Mouse (Mus musculus): ENCODE data around the gene Zfp750. TPM values are rescaled to one million over a fixed set of nuclear protein-coding genes. Genes with fewer than 3 reads are reported as not detected.
A peak's percentile ranks its signal among the peaks of the same experiment; 100 is the strongest.

Gene Zfp750
- polyA plus RNA-seq, 1 experiment = not detected

DNA sequence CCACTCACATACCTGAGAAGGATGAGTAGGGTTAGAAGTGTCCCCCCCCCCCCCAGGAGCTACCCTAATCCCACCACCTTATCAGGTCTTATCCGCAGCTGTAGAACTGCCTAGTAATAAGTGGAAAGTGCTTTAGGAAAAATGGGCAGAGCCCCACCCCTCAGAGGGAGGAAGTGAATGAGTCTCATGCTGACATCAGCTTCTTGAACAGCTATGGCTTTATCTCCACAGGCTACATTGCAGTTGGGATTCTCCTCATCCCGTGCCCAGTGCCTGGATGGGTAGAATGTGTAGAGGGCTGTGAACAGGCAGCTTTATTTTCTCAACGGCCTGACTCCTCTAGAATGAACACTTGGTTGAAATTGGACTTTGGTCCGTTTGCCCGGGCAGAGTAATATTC lies 28.1 kb upstream of the Zfp750 start:
- Histone ChIP-seq H3K4me1 (ENCODE audit: control insufficient read depth, insufficient read depth, low read length) (peaks cover 18% of the 10 kb centered on the region), H3K4me3 (replicated peaks; ENCODE audit: control insufficient read depth, low read depth, low read length) (no peak overlapping the region), H3K27ac (ENCODE audit: control insufficient read depth, insufficient read depth, low read depth, low read length, poor library complexity) (peak overlapping the region; percentile 61)
- 69% methylated on average over 5 of the region's 5 CpGs for WGBS
- no peak for TF ChIP-seq POLR2A (IDR thresholded peaks at IDR 0.05; ENCODE audit: borderline replicate concordance, control insufficient read depth, low read depth, low read length)
- TF ChIP-seq CTCF (IDR thresholded peaks at IDR 0.05; ENCODE audit: control insufficient read depth, insufficient read depth, low read length) = no peak

DNA sequence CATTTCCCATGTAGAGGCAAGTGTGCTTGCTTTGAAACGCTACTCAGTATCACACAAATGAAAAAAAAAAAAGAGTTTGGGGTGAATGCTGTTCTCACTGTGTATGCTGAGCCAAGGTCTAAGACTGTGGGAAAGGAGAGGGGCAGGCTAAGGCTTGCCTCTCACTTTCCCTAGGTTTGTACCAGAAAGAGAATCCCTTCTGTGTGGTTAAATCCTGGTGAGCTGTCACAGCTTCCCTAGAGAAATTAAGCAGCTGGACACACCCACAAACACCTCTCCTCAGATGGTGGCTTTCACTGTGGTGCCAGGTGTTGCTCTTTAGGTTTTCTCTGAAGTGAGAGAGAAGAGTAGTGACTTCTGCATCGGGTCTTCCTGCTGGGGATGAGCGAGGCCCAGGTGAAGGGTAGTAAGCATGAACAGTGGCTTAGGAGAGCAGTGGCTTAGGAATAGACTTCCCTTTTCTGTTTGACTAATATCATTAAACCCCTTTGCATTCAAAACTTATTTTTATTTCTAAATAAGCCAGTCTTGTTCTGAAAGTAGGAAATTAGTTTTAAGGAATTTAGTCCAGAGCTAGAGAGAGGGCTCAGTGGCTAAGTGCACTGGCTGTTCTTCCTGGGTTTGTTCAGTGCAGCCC lies 26.4 kb upstream of the Zfp750 start:
- TF ChIP-seq CTCF (IDR thresholded peaks at IDR 0.05; ENCODE audit: control insufficient read depth, insufficient read depth, low read length) (no peak), POLR2A (IDR thresholded peaks at IDR 0.05; ENCODE audit: borderline replicate concordance, control insufficient read depth, low read depth, low read length) (no peak)
- H3K4me3 ChIP-seq (replicated peaks; ENCODE audit: control insufficient read depth, low read depth, low read length) = no peak overlapping the region
- H3K4me1 ChIP-seq (ENCODE audit: control insufficient read depth, insufficient read depth, low read length) = peaks cover 11% of the 10 kb centered on the region
- no peak overlapping the region for H3K27ac ChIP-seq (ENCODE audit: control insufficient read depth, insufficient read depth, low read depth, low read length, poor library complexity)
- 31% methylated on average over 3 of the region's 3 CpGs for WGBS

DNA sequence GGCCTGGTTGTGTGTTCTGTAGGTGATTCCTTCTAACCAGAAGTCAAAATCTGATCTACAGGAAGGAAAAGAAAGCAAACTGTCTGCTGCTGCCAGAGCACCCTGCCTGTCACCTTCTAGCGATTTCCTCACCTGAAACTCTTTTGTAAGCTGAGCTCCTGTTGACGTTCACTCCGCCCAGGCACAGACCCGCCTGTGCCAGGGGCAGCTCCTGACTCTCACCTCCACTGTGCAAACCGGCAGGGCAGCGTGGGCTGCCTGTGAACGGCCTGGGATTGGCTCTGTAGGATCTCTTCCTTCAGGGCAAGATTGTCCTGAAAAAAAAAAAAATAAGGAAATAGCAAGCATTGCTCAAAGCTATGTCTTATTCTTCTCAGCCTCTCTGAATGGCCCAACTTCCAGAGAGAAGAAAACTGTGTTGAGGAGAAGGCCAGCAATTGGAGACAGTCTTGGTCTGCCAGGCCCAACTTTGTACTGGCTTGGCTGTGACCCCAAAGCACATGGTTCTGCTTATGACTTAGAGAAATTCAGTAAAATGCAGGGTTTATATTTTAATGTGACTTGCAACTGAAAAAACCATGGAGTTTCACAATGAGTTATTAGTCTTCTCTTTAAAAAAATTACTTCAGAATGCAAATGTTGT lies 25.7 kb upstream of the Zfp750 start:
- WGBS = 62% methylated on average over 7 of the region's 7 CpGs
- no peak overlapping the region for H3K4me3 ChIP-seq (replicated peaks; ENCODE audit: control insufficient read depth, low read depth, low read length)
- H3K4me1 ChIP-seq (ENCODE audit: control insufficient read depth, insufficient read depth, low read length) = peaks cover 11% of the 10 kb centered on the region
- H3K27ac ChIP-seq (ENCODE audit: control insufficient read depth, insufficient read depth, low read depth, low read length, poor library complexity) = peak overlapping the region; percentile 52
- TF ChIP-seq POLR2A (IDR thresholded peaks at IDR 0.05; ENCODE audit: borderline replicate concordance, control insufficient read depth, low read depth, low read length) (no peak), CTCF (IDR thresholded peaks at IDR 0.05; ENCODE audit: control insufficient read depth, insufficient read depth, low read length) (no peak)

DNA sequence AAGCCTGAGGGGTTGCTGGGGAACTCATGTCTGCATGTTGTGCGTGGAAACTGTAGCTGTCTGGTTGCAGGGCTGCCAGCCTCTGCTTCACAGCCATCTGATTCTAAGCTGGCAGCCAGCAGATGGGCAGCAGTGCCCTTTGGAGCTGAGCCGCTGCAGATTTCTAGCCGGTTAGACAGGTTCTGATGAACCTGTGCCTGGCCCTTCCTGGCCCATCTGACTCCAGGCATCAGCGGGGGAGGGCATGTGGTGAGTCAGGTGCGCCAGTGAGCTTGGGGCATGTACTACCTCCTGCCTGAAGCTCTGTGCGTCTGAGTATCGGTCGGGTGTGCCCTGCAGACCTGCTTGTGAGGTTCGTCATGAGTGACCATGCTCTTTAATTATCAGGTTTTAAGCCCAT lies 24.8 kb upstream of the Zfp750 start:
- H3K4me3 ChIP-seq (replicated peaks; ENCODE audit: control insufficient read depth, low read depth, low read length) = no peak overlapping the region
- TF ChIP-seq CTCF (IDR thresholded peaks at IDR 0.05; ENCODE audit: control insufficient read depth, insufficient read depth, low read length) (no peak), POLR2A (IDR thresholded peaks at IDR 0.05; ENCODE audit: borderline replicate concordance, control insufficient read depth, low read depth, low read length) (no peak)
- peak overlapping the region; percentile 85 for H3K27ac ChIP-seq (ENCODE audit: control insufficient read depth, insufficient read depth, low read depth, low read length, poor library complexity)
- peaks cover 11% of the 10 kb centered on the region for H3K4me1 ChIP-seq (ENCODE audit: control insufficient read depth, insufficient read depth, low read length)
- WGBS = 91% methylated on average over 9 of the region's 9 CpGs

DNA sequence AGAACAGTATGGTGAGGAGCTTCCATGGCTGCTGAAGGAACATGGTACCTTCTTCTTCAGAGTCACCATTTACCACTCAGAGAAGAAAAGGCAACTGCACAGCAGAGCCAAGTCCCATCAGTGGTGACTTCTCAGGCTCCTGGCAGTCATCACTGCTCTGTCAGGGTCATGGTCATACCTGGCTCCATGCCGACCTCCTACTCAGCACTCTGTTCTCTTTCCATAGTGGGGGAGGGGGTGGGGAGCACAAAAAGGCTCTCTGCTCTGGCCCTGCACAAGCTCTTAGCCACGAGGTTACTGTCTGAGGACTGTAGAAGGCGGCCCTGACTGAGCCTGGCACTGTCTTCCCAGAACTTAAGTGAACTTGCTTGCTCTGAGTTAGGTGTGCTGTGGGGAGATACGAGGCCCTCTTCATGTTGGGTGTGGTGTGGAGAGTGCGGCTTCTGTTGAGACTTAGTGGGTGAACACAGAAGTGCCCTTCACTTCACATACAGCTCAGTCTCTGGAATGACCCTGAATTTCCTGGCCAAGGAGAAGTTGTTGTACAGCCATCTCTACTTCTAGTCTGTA lies 24.2 kb upstream of the Zfp750 start:
- WGBS = 82% methylated on average over 5 of the region's 5 CpGs
- no peak for TF ChIP-seq POLR2A (IDR thresholded peaks at IDR 0.05; ENCODE audit: borderline replicate concordance, control insufficient read depth, low read depth, low read length)
- TF ChIP-seq CTCF (IDR thresholded peaks at IDR 0.05; ENCODE audit: control insufficient read depth, insufficient read depth, low read length) = no peak
- Histone ChIP-seq H3K27ac (ENCODE audit: control insufficient read depth, insufficient read depth, low read depth, low read length, poor library complexity) (peak overlapping the region; percentile 85), H3K4me1 (ENCODE audit: control insufficient read depth, insufficient read depth, low read length) (peaks cover 10% of the 10 kb centered on the region), H3K4me3 (replicated peaks; ENCODE audit: control insufficient read depth, low read depth, low read length) (no peak overlapping the region)

DNA sequence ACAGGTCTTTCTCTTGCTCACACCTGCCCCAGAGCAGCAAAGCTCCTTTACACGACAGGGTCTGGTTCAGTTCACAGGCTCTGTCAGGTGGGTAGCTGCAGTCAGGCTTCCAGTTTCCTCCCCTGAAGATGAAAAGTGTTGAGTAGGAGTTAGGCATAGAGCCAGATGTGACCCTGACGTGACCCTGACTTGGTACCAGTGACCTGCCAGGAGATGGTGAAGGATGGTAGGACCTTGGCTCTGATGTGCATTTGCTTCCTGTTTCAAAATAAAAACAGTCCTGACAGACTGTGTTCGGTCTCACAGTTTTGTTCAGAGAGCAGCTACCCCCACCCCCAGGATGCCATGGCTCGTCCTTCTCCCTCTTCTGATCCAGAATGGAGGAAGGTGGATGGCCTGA lies 23.3 kb upstream of the Zfp750 start:
- Histone ChIP-seq H3K4me1 (ENCODE audit: control insufficient read depth, insufficient read depth, low read length) (peaks cover 8% of the 10 kb centered on the region), H3K4me3 (replicated peaks; ENCODE audit: control insufficient read depth, low read depth, low read length) (no peak overlapping the region), H3K27ac (ENCODE audit: control insufficient read depth, insufficient read depth, low read depth, low read length, poor library complexity) (no peak overlapping the region)
- no peak for TF ChIP-seq CTCF (IDR thresholded peaks at IDR 0.05; ENCODE audit: control insufficient read depth, insufficient read depth, low read length)
- no peak for TF ChIP-seq POLR2A (IDR thresholded peaks at IDR 0.05; ENCODE audit: borderline replicate concordance, control insufficient read depth, low read depth, low read length)
- 87% methylated on average over 4 of the region's 4 CpGs for WGBS

DNA sequence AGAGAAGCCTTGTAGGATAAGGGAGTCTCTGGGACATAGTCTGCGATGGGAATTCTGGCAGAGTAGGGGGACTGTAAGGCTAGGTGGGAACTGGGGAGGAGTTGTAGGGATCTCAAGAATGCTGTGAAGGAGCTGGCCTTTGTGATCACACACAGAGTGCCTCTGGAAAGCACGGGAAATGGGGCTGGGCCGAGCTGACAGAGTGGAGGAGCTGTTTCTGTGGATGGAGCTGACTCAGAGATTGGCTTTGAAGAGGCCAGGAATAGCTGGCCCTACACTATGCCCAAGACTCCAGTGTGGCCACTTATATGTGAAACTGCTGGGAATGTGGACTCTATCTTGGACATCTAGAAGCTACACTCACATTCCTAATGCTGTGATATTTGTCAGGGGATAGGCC lies 17.4 kb upstream of the Zfp750 start:
- no peaks in the 10 kb centered on the region for H3K4me1 ChIP-seq (ENCODE audit: control insufficient read depth, insufficient read depth, low read length)
- WGBS = 78% methylated on average over 3 of the region's 3 CpGs
- no peak overlapping the region for H3K4me3 ChIP-seq (replicated peaks; ENCODE audit: control insufficient read depth, low read depth, low read length)
- TF ChIP-seq CTCF (IDR thresholded peaks at IDR 0.05; ENCODE audit: control insufficient read depth, insufficient read depth, low read length) (no peak), POLR2A (IDR thresholded peaks at IDR 0.05; ENCODE audit: borderline replicate concordance, control insufficient read depth, low read depth, low read length) (no peak)
- H3K27ac ChIP-seq (ENCODE audit: control insufficient read depth, insufficient read depth, low read depth, low read length, poor library complexity) = no peak overlapping the region

DNA sequence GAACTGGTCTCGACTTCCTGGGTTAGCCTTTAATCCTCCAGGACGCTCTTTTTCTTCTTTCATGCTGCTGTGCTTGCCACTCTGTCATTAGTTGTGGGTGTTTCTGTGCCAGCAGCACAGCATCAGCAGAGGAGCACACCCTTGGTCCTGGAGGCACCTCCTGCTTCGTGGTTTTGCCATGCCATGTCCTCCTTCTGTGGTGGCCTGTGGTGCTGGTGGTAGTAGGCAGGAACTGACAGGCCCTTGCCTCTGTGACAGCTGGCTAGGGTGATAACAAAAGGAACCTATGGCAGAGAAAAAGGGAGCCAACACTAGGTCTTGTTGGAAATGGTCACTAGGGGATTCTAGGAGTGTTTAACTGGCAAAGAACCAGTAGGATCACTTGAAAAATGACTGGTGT lies 10.6 kb upstream of the Zfp750 start:
- WGBS = 52% methylated on average over 3 of the region's 3 CpGs
- Histone ChIP-seq H3K4me3 (replicated peaks; ENCODE audit: control insufficient read depth, low read depth, low read length) (no peak overlapping the region), H3K27ac (ENCODE audit: control insufficient read depth, insufficient read depth, low read depth, low read length, poor library complexity) (no peak overlapping the region), H3K4me1 (ENCODE audit: control insufficient read depth, insufficient read depth, low read length) (no peaks in the 10 kb centered on the region)
- TF ChIP-seq CTCF (IDR thresholded peaks at IDR 0.05; ENCODE audit: control insufficient read depth, insufficient read depth, low read length) = no peak
